Mouse (Mus musculus) stomach, postnatal 0 days (tissue): Measurements from ENCODE around the gene Cpsf4l. TPM values are rescaled to one million over a fixed set of nuclear protein-coding genes. Genes with fewer than 3 reads are reported as not detected.

Experiments
- ATAC-seq: fragments of 200-750 bp; cut with Nextera tagmentation; 2 replicates; pipeline ENCODE4 v1.8.0; 2017; ENCODE audit not compliant: low FRiP score, low TSS enrichment
- DNase-seq: peaks from one replicate; pipeline ENCODE4 v3.0.0-alpha.2; 2016; ENCODE audit warnings: low spot score
- H3K27ac ChIP-seq: fragments of 300-500 bp; sonication (generic); replicated peaks from 2 replicates; pipeline ENCODE4 v1.5.1; 2014; ENCODE audit warnings: mild to moderate bottlenecking, control low read depth
- H3K27me3 ChIP-seq: fragments of 300-500 bp; sonication (generic); 2 replicates; pipeline ENCODE4 v1.6.1; 2014; ENCODE audit warnings: low read length; ENCODE audit not compliant: control insufficient read depth, insufficient read depth
- H3K36me3 ChIP-seq: fragments of 300-500 bp; sonication (generic); 2 replicates; pipeline ENCODE4 v1.6.1; 2014; ENCODE audit warnings: low read length, mixed read lengths; ENCODE audit not compliant: control insufficient read depth, insufficient read depth
- H3K4me1 ChIP-seq: fragments of 300-500 bp; sonication (generic); replicated peaks from 2 replicates; pipeline ENCODE4 v1.6.1; 2014; ENCODE audit warnings: antibody characterized with exemption; ENCODE audit not compliant: control insufficient read depth, insufficient read depth
- H3K4me2 ChIP-seq: fragments of 300-500 bp; sonication (generic); replicated peaks from 2 replicates; pipeline ENCODE4 v1.6.1; 2014; ENCODE audit warnings: low read depth, mild to moderate bottlenecking, control low read depth, moderate library complexity
- H3K4me3 ChIP-seq: fragments of 300-500 bp; sonication (generic); 2 replicates; pipeline ENCODE4 v1.5.1; 2014; ENCODE audit warnings: low read depth, low read length, control low read depth
- H3K9ac ChIP-seq: fragments of 300-500 bp; sonication (generic); 2 replicates; pipeline ENCODE4 v1.6.1; 2014; ENCODE audit warnings: mild to moderate bottlenecking, low read length, control low read depth, mixed read lengths
- H3K9me3 ChIP-seq: fragments of 300-500 bp; sonication (generic); 2 replicates; pipeline ENCODE4 v1.6.1; 2016; ENCODE audit warnings: low read length; ENCODE audit not compliant: control insufficient read depth
- CTCF ChIP-seq: IDR thresholded peaks from 2 replicates; pipeline ENCODE4 v1.5.1; 2016; ENCODE audit warnings: antibody characterized with exemption, low read depth, mild to moderate bottlenecking, moderate library complexity
- EP300 ChIP-seq: optimal IDR thresholded peaks from 2 replicates; pipeline ENCODE3; 2016; ENCODE audit warnings: antibody characterized with exemption
- WGBS: fragments of 180-500 bp; shearing (Covaris S2); extraction: QIAGEN DNeasy Blood & Tissue Kit; methylation state at CpG from one replicate; pipeline ENCODE4 v1.1.7; 2014; 5-methylcytosine and 5-hydroxymethylcytosine counted together
- polyA plus RNA-seq: library from polyadenylated mRNA; unstranded; fragments of >200 nt; fragmentation: Nextera tagmentation; extraction: Ambion mirVana; gene quantifications from 2 replicates; pipeline ENCODE4 v1.2.1, GENCODE M21; 2015

The Cpsf4l gene
- polyA plus RNA-seq, 1 experiment from 2014 or later, result 0.19 TPM

GRCm38 (mm10) chr11:113726994-113727888 is 17.4 kb upstream of the Cpsf4l start:
- H3K4me3 ChIP-seq, result no peak overlapping the region
- H3K27ac ChIP-seq, result peak overlapping the region; percentile 19
- no peaks in the 10 kb centered on the region for H3K27me3 ChIP-seq
- TF ChIP-seq EP300, result no peak
- no peak for TF ChIP-seq CTCF
- no peak overlapping the region for H3K9ac ChIP-seq
- no peaks in the 10 kb centered on the region for H3K9me3 ChIP-seq
- WGBS, result 59% methylated on average over 14 of the region's 14 CpGs
- DNase-seq (no peak), ATAC-seq (no peak)
- peaks cover 20% of the 10 kb centered on the region; the same call in 1 of the 2 replicates for H3K36me3 ChIP-seq
- H3K4me1 ChIP-seq, result peaks cover 9% of the 10 kb centered on the region; the same call in 1 of the 2 replicates
- H3K4me2 ChIP-seq, result no peak overlapping the region

DNA sequence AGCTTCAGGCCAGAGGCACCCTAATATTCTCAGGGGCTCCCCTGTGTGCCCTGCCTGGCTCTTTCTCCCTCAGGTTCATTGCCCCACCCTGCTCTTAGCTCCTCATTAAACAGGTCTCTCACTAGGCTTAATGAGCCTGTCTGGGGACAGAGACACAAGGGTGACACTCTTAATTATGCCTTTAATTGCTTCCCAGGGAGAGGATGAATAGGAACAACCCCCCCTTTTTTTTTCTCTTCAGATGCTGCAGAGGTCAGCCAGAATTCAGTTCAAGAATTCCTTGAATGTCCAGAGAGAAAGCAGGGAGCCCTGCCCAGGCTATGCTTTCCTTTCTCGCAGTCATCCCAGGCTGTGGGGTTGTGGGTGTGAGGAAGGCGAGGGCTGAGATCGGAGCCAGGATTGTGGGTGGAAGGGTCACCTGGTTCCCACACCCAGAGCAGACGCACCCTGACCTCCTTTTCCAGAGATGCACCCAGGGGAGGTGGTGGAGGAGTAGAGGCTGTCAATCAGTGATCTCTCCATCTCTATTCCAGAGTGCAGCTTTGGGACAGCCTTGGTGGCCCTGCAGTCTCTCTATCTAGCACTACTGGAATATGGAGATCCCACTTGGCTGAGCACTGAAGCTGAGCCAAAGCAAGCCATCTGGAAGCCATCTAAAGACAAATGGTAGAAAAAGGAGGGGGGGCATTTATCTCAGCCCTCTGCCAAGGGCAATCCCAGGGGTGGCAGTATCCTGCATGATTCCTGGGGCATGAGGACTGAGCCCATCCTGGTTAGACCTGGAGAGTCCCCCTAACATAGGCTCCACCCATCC is 15.6 kb upstream of the Cpsf4l start:
- H3K27ac ChIP-seq, result peak overlapping the region; percentile 40
- TF ChIP-seq EP300 (no peak), CTCF (no peak)
- peaks cover 6% of the 10 kb centered on the region; the same call in 1 of the 2 replicates for H3K4me1 ChIP-seq
- DNase-seq, result no peak
- WGBS, result 51% methylated on average over 4 of the region's 4 CpGs
- ATAC-seq, result peak; percentile 19; the same call in 1 of the 2 replicates
- H3K9me3 ChIP-seq, result no peaks in the 10 kb centered on the region
- peaks cover 20% of the 10 kb centered on the region; the same call in 1 of the 2 replicates for H3K36me3 ChIP-seq
- H3K27me3 ChIP-seq, result no peaks in the 10 kb centered on the region
- H3K4me3 ChIP-seq, result no peak overlapping the region
- no peak overlapping the region for H3K9ac ChIP-seq
- no peak overlapping the region for H3K4me2 ChIP-seq

- Histone ChIP-seq H3K4me3 (no peak overlapping the region), H3K27ac (peak overlapping the region; percentile 53; the same call in 1 of the 2 replicates), H3K27me3 (no peaks in the 10 kb centered on the region), H3K9me3 (no peaks in the 10 kb centered on the region), H3K4me1 (no peaks in the 10 kb centered on the region), H3K4me2 (no peak overlapping the region), H3K36me3 (peaks cover 3% of the 10 kb centered on the region; the same call in 1 of the 2 replicates), H3K9ac (no peak overlapping the region)
- WGBS, result 54% methylated on average over 14 of the region's 14 CpGs
- DNase-seq, result no peak
- no peak for ATAC-seq
- TF ChIP-seq CTCF (no peak), EP300 (no peak)
Observed at GRCm38 (mm10) chr11:113722405-113723090, 12.7 kb upstream of the Cpsf4l start.

DNA sequence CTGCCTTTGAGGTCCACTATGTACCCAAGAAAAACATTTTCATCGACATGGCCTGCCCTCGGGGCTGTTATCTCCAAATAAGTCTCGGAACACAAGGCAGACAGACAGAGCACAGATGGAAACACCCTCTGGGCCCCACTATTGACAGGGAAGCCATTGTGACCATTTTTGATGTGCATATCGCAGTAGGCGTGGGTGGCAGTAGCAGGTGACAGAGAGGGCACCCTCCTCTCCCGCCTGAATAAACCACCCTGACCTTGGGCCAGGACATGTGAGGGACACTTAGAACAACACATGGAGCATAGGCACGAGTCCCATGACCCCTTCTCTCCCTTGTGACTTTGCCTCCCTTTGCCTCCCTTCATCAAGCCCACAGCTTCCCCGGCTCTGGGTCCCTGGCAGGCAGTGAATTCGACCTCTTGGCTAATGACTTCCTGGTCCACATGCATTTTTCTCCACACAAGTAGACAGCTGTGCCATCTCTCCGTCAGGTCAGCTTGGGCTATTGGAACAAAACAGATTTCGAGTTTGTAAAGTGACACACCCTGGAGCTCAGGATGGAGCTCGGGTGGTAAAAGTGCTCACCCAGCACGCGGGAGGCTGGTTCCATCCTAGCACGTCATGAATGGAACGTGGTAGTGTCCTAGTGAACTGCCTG is 8.1 kb upstream of the Cpsf4l start:
- no peak for ATAC-seq
- H3K27me3 ChIP-seq, result no peaks in the 10 kb centered on the region
- no peak for TF ChIP-seq CTCF
- TF ChIP-seq EP300, result no peak
- no peak for DNase-seq
- no peaks in the 10 kb centered on the region for H3K4me1 ChIP-seq
- no peak overlapping the region for H3K4me3 ChIP-seq
- H3K36me3 ChIP-seq, result no peaks in the 10 kb centered on the region
- H3K9ac ChIP-seq, result no peak overlapping the region
- no peak overlapping the region for H3K27ac ChIP-seq
- H3K9me3 ChIP-seq, result no peaks in the 10 kb centered on the region
- 52% methylated on average over 16 of the region's 16 CpGs for whole genome bisulfite sequencing
- no peak overlapping the region for H3K4me2 ChIP-seq

DNA sequence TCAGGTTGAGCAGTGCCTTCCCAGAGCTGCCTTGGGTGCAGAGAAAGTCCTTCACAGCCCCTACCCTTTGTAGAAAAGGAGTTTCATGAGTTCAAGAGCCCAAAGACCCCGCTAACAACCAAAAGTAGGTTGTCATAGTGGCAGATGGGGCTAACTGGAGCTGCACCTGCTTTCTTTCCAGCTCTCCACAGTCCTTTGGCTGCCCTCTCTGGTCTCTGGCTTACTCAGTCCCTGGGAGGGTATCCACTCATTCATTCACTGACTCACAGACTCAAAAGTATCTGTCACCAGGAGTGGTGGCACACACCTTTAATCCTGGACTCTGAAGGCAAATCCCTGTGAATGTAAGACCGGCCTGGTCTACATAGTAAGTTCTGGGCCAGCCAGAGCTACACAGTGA is 6.3 kb upstream of the Cpsf4l start:
- ATAC-seq, result no peak
- WGBS, result 84% methylated on average over 2 of the region's 2 CpGs
- Histone ChIP-seq H3K27me3 (no peaks in the 10 kb centered on the region), H3K9ac (no peak overlapping the region), H3K4me3 (no peak overlapping the region), H3K36me3 (no peaks in the 10 kb centered on the region), H3K27ac (no peak overlapping the region), H3K4me1 (no peaks in the 10 kb centered on the region), H3K9me3 (no peaks in the 10 kb centered on the region), H3K4me2 (no peak overlapping the region)
- TF ChIP-seq EP300 (no peak), CTCF (no peak)
- DNase-seq, result no peak
